Mouse (Mus musculus): ENCODE data around the gene H2al3.

H2al3 gene

DNA sequence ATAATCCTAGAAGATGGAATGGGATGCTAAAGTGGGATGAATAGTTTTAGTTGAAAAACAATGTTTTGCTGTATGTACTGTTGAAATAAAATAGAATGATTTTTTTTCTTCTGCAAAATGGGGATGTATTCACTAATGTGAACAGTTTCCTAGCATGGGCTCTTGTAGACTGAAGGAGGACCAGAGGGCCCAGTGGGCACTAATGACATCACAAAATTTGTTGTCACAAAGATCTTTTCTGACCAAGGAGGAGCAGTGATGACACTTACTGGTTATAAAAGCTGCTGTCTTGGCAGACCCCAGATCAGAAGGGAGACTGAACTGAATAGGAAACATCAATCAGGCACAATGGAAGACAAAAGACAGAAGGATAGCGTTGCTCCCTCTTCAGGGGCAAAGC is at the start of gene H2al3:
Gene H2al3 (plus strand): TSS at position 301 of the 400 bp plus-strand sequence.
- no peak for DNase-seq (ENCODE audit: low spot score)

GRCm38 (mm10) chrX:9810101-9810500 is 39.4 kb upstream of the H2al3 start:
- no peak for DNase-seq (ENCODE audit: low spot score)

- no peak for DNase-seq (ENCODE audit: low spot score)
These were observed 37.0 kb upstream of the H2al3 start for GRCm38 (mm10) chrX:9812469-9812868.

DNA sequence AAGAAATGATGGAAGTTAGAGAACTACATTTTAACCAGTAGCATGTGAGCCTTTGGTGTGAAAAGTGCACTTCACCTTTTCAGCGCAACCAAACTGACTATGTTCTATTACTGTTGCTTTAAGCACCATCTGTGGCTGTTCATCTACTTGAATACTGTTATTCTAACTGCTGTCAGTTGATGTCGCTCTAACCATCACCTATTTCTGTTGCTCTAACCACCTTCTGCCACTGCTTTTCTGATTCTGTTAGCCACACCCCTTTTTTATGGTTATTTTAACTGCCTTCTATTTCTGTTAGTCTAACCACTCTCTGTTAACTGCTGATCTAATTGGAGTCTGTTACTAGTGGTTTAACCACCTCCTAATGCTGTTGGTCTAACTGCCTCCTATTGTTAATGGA is 14.7 kb upstream of the H2al3 start:
- no peak for DNase-seq (ENCODE audit: low spot score)

GRCm38 (mm10) chrX:9846628-9847027 is 2.9 kb upstream of the H2al3 start, which contains the start of gene Hypm:
Gene Hypm (plus strand): TSS chrX:9846928.
- no peak for DNase-seq (ENCODE audit: low spot score)

DNA sequence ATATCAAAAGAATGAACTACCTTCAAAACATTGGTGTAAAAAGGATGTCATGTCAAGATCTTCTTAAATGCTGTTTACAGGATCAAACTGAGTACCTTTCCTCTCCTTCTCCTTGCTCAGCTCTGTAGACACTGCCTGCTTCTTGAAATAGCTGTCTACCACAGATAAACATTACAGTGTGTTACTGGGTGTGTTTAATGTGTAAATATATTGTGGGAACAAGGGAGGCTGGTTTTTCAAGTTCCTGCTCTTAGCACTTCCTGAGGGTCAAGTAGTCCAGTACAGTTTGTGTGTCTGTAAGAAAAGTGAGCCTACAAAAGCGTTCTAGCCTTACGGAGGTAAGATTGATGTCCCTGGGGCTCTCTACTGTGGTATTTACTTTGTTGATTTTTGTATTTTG is 12.4 kb downstream of the H2al3 start:
- no peak for DNase-seq (ENCODE audit: low spot score)

DNA sequence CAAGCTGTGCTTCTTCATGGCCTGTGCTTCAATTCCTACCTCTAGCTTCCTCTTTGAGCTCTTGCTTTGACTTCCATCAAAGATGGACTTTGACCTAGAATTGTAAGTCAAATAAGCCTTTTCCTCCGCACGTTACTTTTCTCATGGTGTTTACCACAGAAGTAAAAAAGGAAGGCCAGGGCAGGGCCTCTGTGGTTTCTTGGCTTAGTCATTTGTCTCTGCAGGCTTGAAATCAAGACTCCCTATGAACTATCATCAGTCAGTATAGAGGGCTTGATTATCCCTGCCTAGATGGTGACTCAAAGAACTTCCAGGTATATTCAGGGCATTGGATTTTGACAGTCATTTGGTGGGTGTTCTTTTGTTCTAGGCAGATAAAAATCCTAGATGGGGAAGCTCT is 26.0 kb downstream of the H2al3 start:
- DNase-seq (ENCODE audit: low spot score), result no peak

- DNase-seq (ENCODE audit: low spot score), result no peak
These were observed 35.8 kb downstream of the H2al3 start, which contains the start of gene Sytl5 for GRCm38 (mm10) chrX:9885322-9885721. Gene Sytl5 (plus strand): TSS chrX:9885622.

Measured in ovary, postnatal 14 days (tissue).